Mouse (Mus musculus): ENCODE data around the gene Fam78b. TPM values are rescaled to one million over a fixed set of nuclear protein-coding genes. Genes with fewer than 3 reads are reported as not detected.

Fam78b gene
- polyA plus RNA-seq, 1 experiment from 2014 or later: 0.63 TPM

- H3K4me1 ChIP-seq: no peaks in the 10 kb centered on the region
- H3K9ac ChIP-seq: no peak overlapping the region
- ATAC-seq (ENCODE audit: extremely low read depth, insufficient number of reproducible peaks, low FRiP score, low TSS enrichment): no peak
- no peak overlapping the region for H3K4me2 ChIP-seq
- no peaks in the 10 kb centered on the region for H3K9me3 ChIP-seq
- no peaks in the 10 kb centered on the region for H3K36me3 ChIP-seq
- no peaks in the 10 kb centered on the region for H3K27me3 ChIP-seq (replicated peaks)
- no peak overlapping the region for H3K27ac ChIP-seq (replicated peaks)
- H3K4me3 ChIP-seq: no peak overlapping the region
Observed at GRCm38 (mm10) chr1:167123551-167123950, 122.3 kb downstream of the Fam78b start.

- no peak overlapping the region for H3K4me2 ChIP-seq
- H3K27me3 ChIP-seq (replicated peaks): no peaks in the 10 kb centered on the region
- no peaks in the 10 kb centered on the region for H3K9me3 ChIP-seq
- WGBS: 49% methylated on average over 3 of the region's 3 CpGs
- no peaks in the 10 kb centered on the region for H3K36me3 ChIP-seq
- H3K4me3 ChIP-seq: no peak overlapping the region
- H3K27ac ChIP-seq (replicated peaks): no peak overlapping the region
- ATAC-seq (ENCODE audit: extremely low read depth, insufficient number of reproducible peaks, low FRiP score, low TSS enrichment): no peak
- no peaks in the 10 kb centered on the region for H3K4me1 ChIP-seq
- no peak overlapping the region for H3K9ac ChIP-seq
Observed at GRCm38 (mm10) chr1:167125870-167126269, 124.7 kb downstream of the Fam78b start.

GRCm38 (mm10) chr1:167126292-167126691 is 125.1 kb downstream of the Fam78b start:
- Histone ChIP-seq H3K4me3 (no peak overlapping the region), H3K4me1 (no peaks in the 10 kb centered on the region), H3K27ac (replicated peaks) (no peak overlapping the region), H3K9me3 (no peaks in the 10 kb centered on the region), H3K27me3 (replicated peaks) (no peaks in the 10 kb centered on the region), H3K4me2 (no peak overlapping the region), H3K36me3 (no peaks in the 10 kb centered on the region), H3K9ac (no peak overlapping the region)
- WGBS: 58% methylated on average over 4 of the region's 4 CpGs
- no peak for ATAC-seq (ENCODE audit: extremely low read depth, insufficient number of reproducible peaks, low FRiP score, low TSS enrichment)

GRCm38 (mm10) chr1:167135748-167136147 is 134.5 kb downstream of the Fam78b start:
- no peak overlapping the region for H3K4me2 ChIP-seq
- H3K9ac ChIP-seq: no peak overlapping the region
- H3K27me3 ChIP-seq (replicated peaks): 0 out of 2 replicates have a peak, but pooled peaks cover 3% of the 10 kb centered on the region
- peaks cover 7% of the 10 kb centered on the region; the same call in 1 of the 2 replicates for H3K9me3 ChIP-seq
- H3K27ac ChIP-seq (replicated peaks): no peak overlapping the region
- ATAC-seq (ENCODE audit: extremely low read depth, insufficient number of reproducible peaks, low FRiP score, low TSS enrichment): no peak
- no peaks in the 10 kb centered on the region for H3K36me3 ChIP-seq
- no peaks in the 10 kb centered on the region for H3K4me1 ChIP-seq
- no peak overlapping the region for H3K4me3 ChIP-seq
- WGBS: 74% methylated on average over 5 of the region's 5 CpGs

Measured in heart, embryonic 13.5 days (tissue).